Mouse (Mus musculus) limb, embryonic 13.5 days (tissue): ENCODE data around the gene Tdpoz5. TPM values are rescaled to one million over a fixed set of nuclear protein-coding genes. Genes with fewer than 3 reads are reported as not detected.
"Not testable (repeated sequence)": the region's sequence is repeated elsewhere in the genome, so short reads cannot be mapped to it uniquely, and the experiment has no call there.

Experiments
- ATAC-seq: fragments of 200-750 bp; cut with Nextera tagmentation; 2 replicates; pipeline ENCODE4 v1.8.0; 2017; ENCODE audit warnings: low read depth, moderate number of reproducible peaks, moderate TSS enrichment; ENCODE audit not compliant: low FRiP score
- H3K27ac ChIP-seq: fragments of 300-500 bp; sonication (generic); 2 replicates; pipeline ENCODE4 v1.5.1; 2015; ENCODE audit warnings: inconsistent platforms, mild to moderate bottlenecking, moderate library complexity
- H3K27me3 ChIP-seq: fragments of 300-500 bp; sonication (generic); 2 replicates; pipeline ENCODE4 v1.6.1; 2015; ENCODE audit warnings: mild to moderate bottlenecking, inconsistent platforms
- H3K36me3 ChIP-seq: fragments of 300-500 bp; sonication (generic); 2 replicates; pipeline ENCODE4 v1.6.1; 2015; ENCODE audit warnings: inconsistent platforms, mild to moderate bottlenecking, moderate library complexity
- H3K4me1 ChIP-seq: fragments of 300-500 bp; sonication (generic); 2 replicates; pipeline ENCODE4 v1.6.1; 2015; ENCODE audit warnings: inconsistent platforms
- H3K4me2 ChIP-seq: fragments of 300-500 bp; sonication (generic); replicated peaks from 2 replicates; pipeline ENCODE4 v1.6.1; 2015; ENCODE audit warnings: inconsistent platforms, mild to moderate bottlenecking, moderate library complexity
- H3K4me3 ChIP-seq: fragments of 300-500 bp; sonication (generic); 2 replicates; pipeline ENCODE4 v1.5.1; 2015; ENCODE audit warnings: moderate library complexity, mild to moderate bottlenecking, inconsistent platforms
- H3K9ac ChIP-seq: fragments of 300-500 bp; sonication (generic); 2 replicates; pipeline ENCODE4 v1.6.1; 2015; ENCODE audit warnings: mild to moderate bottlenecking, inconsistent platforms
- H3K9me3 ChIP-seq: fragments of 300-500 bp; sonication (generic); 2 replicates; pipeline ENCODE4 v1.6.1; 2016; ENCODE audit warnings: inconsistent platforms
- WGBS: fragments of 180-500 bp; shearing (Covaris S2); methylation state at CpG from one replicate; pipeline ENCODE4 v1.1.7; 2015; 5-methylcytosine and 5-hydroxymethylcytosine counted together
- polyA plus RNA-seq: library from polyadenylated mRNA; unstranded; fragments of >200 nt; fragmentation: Nextera tagmentation; extraction: Ambion mirVana; gene quantifications from 2 replicates; pipeline ENCODE4 v1.2.1, GENCODE M21; 2015

The Tdpoz5 gene
- polyA plus RNA-seq: not detected in 2 replicates

- not testable (repeated sequence) for H3K9me3 ChIP-seq, H3K4me3 ChIP-seq, H3K4me2 ChIP-seq, H3K9ac ChIP-seq, H3K4me1 ChIP-seq, H3K36me3 ChIP-seq, H3K27ac ChIP-seq, ATAC-seq, H3K27me3 ChIP-seq
- 76% methylated on average over 3 of the region's 4 CpGs for WGBS
Measured at GRCm38 (mm10) chr3:93961214-93961613, at the start of gene Tdpoz5. TSS of gene Tdpoz5 (minus strand) at chr3:93961314.

- not testable (repeated sequence) for H3K4me2 ChIP-seq, ATAC-seq, H3K4me3 ChIP-seq, H3K27ac ChIP-seq, H3K9me3 ChIP-seq, H3K36me3 ChIP-seq, H3K4me1 ChIP-seq, H3K9ac ChIP-seq, H3K27me3 ChIP-seq
- 89% methylated on average over 6 of the region's 6 CpGs for WGBS
Measured at GRCm38 (mm10) chr3:93968938-93969337, 7.8 kb upstream of the Tdpoz5 start.

GRCm38 (mm10) chr3:93943443-93943842 lies 17.7 kb downstream of the Tdpoz5 start, which contains the start of gene Gm9117:
TSS of gene Gm9117 (minus strand) at chr3:93943543.
- 72% methylated on average over 4 of the region's 4 CpGs for WGBS
- not testable (repeated sequence) for H3K9me3 ChIP-seq, H3K36me3 ChIP-seq, H3K4me2 ChIP-seq, H3K27me3 ChIP-seq, H3K9ac ChIP-seq, ATAC-seq, H3K27ac ChIP-seq, H3K4me1 ChIP-seq, H3K4me3 ChIP-seq

GRCm38 (mm10) chr3:93938386-93938785 lies 22.7 kb downstream of the Tdpoz5 start:
- not testable (repeated sequence) for H3K4me1 ChIP-seq, H3K27ac ChIP-seq, ATAC-seq, H3K4me3 ChIP-seq, H3K27me3 ChIP-seq, H3K4me2 ChIP-seq, H3K36me3 ChIP-seq, H3K9me3 ChIP-seq, H3K9ac ChIP-seq
- 50% methylated on average over 1 of the region's 3 CpGs for WGBS

Other genes starting within 250 kb of the Tdpoz5 start
- gene Gm5773, start 188.3 kb downstream of the Tdpoz5 start, polyA plus RNA-seq: not detected in 2 replicates
- gene Tdpoz4, start 164.9 kb downstream of the Tdpoz5 start, polyA plus RNA-seq: not detected in 2 replicates
- not detected in 2 replicates for gene Tdpoz3, start 135.3 kb downstream of the Tdpoz5 start, polyA plus RNA-seq
- gene Gm9117, start 17.8 kb downstream of the Tdpoz5 start, polyA plus RNA-seq: not detected in 2 replicates
- not detected in 2 replicates for gene Gm9125, start 93.6 kb upstream of the Tdpoz5 start, polyA plus RNA-seq
- gene Gm10697, start 111.3 kb upstream of the Tdpoz5 start, polyA plus RNA-seq: not detected in 2 replicates
- not detected in 2 replicates for gene Gm10696, start 216.9 kb upstream of the Tdpoz5 start, polyA plus RNA-seq
- gene Gm5286, start 235.4 kb upstream of the Tdpoz5 start, polyA plus RNA-seq: not detected in 2 replicates